Mouse (Mus musculus) limb, embryonic 12.5 days (tissue): ENCODE results near the gene Rps6ka5. TPM values are rescaled to one million over a fixed set of nuclear protein-coding genes. Genes with fewer than 3 reads are reported as not detected.
A peak's percentile ranks its signal among the peaks of the same experiment; 100 is the strongest.

ENCODE experiments used
- ATAC-seq: fragments of 200-750 bp; cut with Nextera tagmentation; 2 replicates; pipeline ENCODE4 v1.8.0; 2017; ENCODE audit warnings: low read depth, moderate TSS enrichment; ENCODE audit not compliant: insufficient number of reproducible peaks, insufficient read depth, low FRiP score, low TSS enrichment
- H3K27ac ChIP-seq: fragments of 300-500 bp; sonication (generic); 2 replicates; pipeline ENCODE4 v1.5.1; 2016; ENCODE audit warnings: mild to moderate bottlenecking, moderate library complexity
- H3K27me3 ChIP-seq: fragments of 300-500 bp; sonication (generic); 2 replicates; pipeline ENCODE4 v1.6.1; 2016; ENCODE audit warnings: mild to moderate bottlenecking, moderate library complexity
- H3K36me3 ChIP-seq: fragments of 300-500 bp; sonication (generic); 2 replicates; pipeline ENCODE4 v1.6.1; 2016; ENCODE audit warnings: mild to moderate bottlenecking, moderate library complexity
- H3K4me1 ChIP-seq: fragments of 300-500 bp; sonication (generic); replicated peaks from 2 replicates; pipeline ENCODE4 v1.6.1; 2016
- H3K4me2 ChIP-seq: fragments of 300-500 bp; sonication (generic); 2 replicates; pipeline ENCODE4 v1.6.1; 2016; ENCODE audit warnings: mild to moderate bottlenecking, moderate library complexity
- H3K4me3 ChIP-seq: fragments of 300-500 bp; sonication (generic); replicated peaks from 2 replicates; pipeline ENCODE4 v1.5.1; 2016; ENCODE audit warnings: mild to moderate bottlenecking
- H3K9ac ChIP-seq: fragments of 300-500 bp; sonication (generic); replicated peaks from 2 replicates; pipeline ENCODE4 v1.6.1; 2016; ENCODE audit warnings: mild to moderate bottlenecking, moderate library complexity
- H3K9me3 ChIP-seq: fragments of 300-500 bp; sonication (generic); 2 replicates; pipeline ENCODE4 v1.6.1; 2016; ENCODE audit warnings: mild to moderate bottlenecking, moderate library complexity
- WGBS: fragments of 180-500 bp; shearing (Covaris S2); methylation state at CpG from one replicate; pipeline ENCODE4 v1.1.7; 2016; 5-methylcytosine and 5-hydroxymethylcytosine counted together
- polyA plus RNA-seq: library from polyadenylated mRNA; unstranded; fragments of >200 nt; fragmentation: Nextera tagmentation; extraction: Ambion mirVana; gene quantifications from 2 replicates; pipeline ENCODE4 v1.2.1, GENCODE M21; 2016

Rps6ka5 gene
- polyA plus RNA-seq, 1 experiment from 2014 or later, result 6.6 TPM

DNA sequence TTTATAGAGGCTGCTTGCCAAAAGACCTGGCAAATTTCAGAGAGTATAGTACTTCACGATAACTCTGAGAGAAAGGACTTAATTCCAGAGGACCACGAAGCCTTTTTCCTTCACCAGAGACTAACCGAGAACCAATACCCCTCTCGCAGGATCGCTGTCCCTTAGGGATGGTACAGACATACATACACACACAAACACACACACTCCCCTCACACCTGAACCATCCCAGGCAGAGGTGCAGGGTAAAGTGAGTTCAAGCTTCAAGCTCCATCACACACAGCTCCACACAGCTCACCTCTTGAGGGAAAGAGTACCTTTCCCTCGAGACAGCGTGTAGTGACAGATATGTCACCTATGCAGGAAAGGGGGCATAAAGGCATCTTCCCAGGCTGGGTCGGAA, 2.6 kb downstream of the Rps6ka5 start:
- Histone ChIP-seq H3K36me3 (no peaks in the 10 kb centered on the region), H3K9me3 (no peaks in the 10 kb centered on the region), H3K4me2 (peak overlapping the region; percentile 87), H3K4me3 (peak overlapping the region; percentile 73), H3K9ac (peak overlapping the region; percentile 77), H3K27me3 (no peaks in the 10 kb centered on the region), H3K4me1 (peaks cover 13% of the 10 kb centered on the region), H3K27ac (peak overlapping the region; percentile 98)
- WGBS, result 3% methylated on average over 8 of the region's 8 CpGs
- ATAC-seq, result no peak

- Histone ChIP-seq H3K27ac (no peak overlapping the region), H3K4me2 (no peak overlapping the region), H3K4me3 (no peak overlapping the region), H3K9me3 (no peaks in the 10 kb centered on the region), H3K4me1 (peaks cover 11% of the 10 kb centered on the region), H3K27me3 (no peaks in the 10 kb centered on the region), H3K9ac (no peak overlapping the region), H3K36me3 (no peaks in the 10 kb centered on the region)
- WGBS, result 58% methylated on average over 3 of the region's 3 CpGs
- no peak for ATAC-seq
These were observed 6.0 kb downstream of the Rps6ka5 start for GRCm38 (mm10) chr12:100720801-100721200.

DNA sequence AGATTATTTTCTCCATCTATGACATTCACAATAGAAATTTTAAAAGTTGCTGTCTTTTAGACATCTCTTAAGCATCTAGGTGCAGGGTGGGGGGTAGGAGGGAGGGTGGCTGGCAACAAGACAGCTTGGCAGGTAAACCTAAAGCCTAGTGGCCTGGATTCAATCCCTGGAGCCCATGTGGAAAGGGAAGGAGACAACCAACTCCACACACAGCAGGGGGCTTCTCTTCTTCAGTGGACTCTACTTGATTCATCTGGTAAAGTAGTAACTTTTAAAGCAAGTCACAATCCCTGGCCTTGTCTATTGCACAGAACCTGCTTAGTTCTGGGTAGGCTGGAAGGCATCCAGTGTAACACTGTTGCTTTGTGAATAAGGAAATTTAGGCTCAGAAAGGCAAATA, 9.3 kb downstream of the Rps6ka5 start:
- no peaks in the 10 kb centered on the region for H3K9me3 ChIP-seq
- no peaks in the 10 kb centered on the region for H3K27me3 ChIP-seq
- no peak overlapping the region for H3K4me3 ChIP-seq
- ATAC-seq, result no peak
- H3K4me1 ChIP-seq, result no peaks in the 10 kb centered on the region
- H3K27ac ChIP-seq, result no peak overlapping the region
- H3K9ac ChIP-seq, result no peak overlapping the region
- no peaks in the 10 kb centered on the region for H3K36me3 ChIP-seq
- H3K4me2 ChIP-seq, result no peak overlapping the region

GRCm38 (mm10) chr12:100716969-100717368, 9.8 kb downstream of the Rps6ka5 start:
- Histone ChIP-seq H3K9ac (no peak overlapping the region), H3K27me3 (no peaks in the 10 kb centered on the region), H3K36me3 (no peaks in the 10 kb centered on the region), H3K9me3 (no peaks in the 10 kb centered on the region), H3K27ac (no peak overlapping the region), H3K4me3 (no peak overlapping the region), H3K4me2 (no peak overlapping the region), H3K4me1 (no peaks in the 10 kb centered on the region)
- ATAC-seq, result no peak
- WGBS, result 83% methylated on average over 4 of the region's 4 CpGs

- Histone ChIP-seq H3K4me2 (no peak overlapping the region), H3K27ac (no peak overlapping the region), H3K4me3 (no peak overlapping the region), H3K36me3 (no peaks in the 10 kb centered on the region), H3K9me3 (no peaks in the 10 kb centered on the region), H3K9ac (no peak overlapping the region), H3K4me1 (no peaks in the 10 kb centered on the region), H3K27me3 (no peaks in the 10 kb centered on the region)
- 72% methylated on average over 5 of the region's 5 CpGs for WGBS
- no peak for ATAC-seq
These were observed 15.0 kb downstream of the Rps6ka5 start for GRCm38 (mm10) chr12:100711819-100712218.

- Histone ChIP-seq H3K4me1 (no peaks in the 10 kb centered on the region), H3K4me2 (no peak overlapping the region), H3K36me3 (no peaks in the 10 kb centered on the region), H3K9me3 (no peaks in the 10 kb centered on the region), H3K4me3 (no peak overlapping the region), H3K27ac (no peak overlapping the region), H3K9ac (no peak overlapping the region), H3K27me3 (no peaks in the 10 kb centered on the region)
- WGBS, result 78% methylated on average over 10 of the region's 10 CpGs
- no peak for ATAC-seq
These were observed 15.6 kb downstream of the Rps6ka5 start for GRCm38 (mm10) chr12:100711116-100711691.

DNA sequence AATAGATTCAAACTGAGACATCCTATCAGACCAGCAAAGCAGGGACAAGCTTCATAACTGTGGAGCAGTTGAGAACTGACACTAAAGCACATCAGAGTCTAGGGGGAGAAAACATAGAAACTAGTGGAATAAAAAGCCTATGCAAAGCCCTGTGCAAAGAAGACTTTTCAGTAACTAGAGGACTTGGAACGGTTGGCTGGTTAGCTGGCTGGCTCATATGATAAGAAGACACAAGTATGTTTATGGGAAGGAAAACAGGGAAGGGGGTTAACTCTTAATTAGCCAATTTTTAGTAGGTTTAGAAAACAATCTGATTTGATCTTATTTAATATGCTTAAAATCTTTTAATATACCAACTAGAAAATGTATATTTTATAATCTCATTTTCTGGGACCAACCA, 16.4 kb downstream of the Rps6ka5 start:
- Histone ChIP-seq H3K4me2 (no peak overlapping the region), H3K36me3 (no peaks in the 10 kb centered on the region), H3K27ac (no peak overlapping the region), H3K9ac (no peak overlapping the region), H3K4me1 (no peaks in the 10 kb centered on the region), H3K9me3 (no peaks in the 10 kb centered on the region), H3K4me3 (no peak overlapping the region), H3K27me3 (no peaks in the 10 kb centered on the region)
- no peak for ATAC-seq
- WGBS, result 63% methylated on average over 1 of the region's 1 CpGs

DNA sequence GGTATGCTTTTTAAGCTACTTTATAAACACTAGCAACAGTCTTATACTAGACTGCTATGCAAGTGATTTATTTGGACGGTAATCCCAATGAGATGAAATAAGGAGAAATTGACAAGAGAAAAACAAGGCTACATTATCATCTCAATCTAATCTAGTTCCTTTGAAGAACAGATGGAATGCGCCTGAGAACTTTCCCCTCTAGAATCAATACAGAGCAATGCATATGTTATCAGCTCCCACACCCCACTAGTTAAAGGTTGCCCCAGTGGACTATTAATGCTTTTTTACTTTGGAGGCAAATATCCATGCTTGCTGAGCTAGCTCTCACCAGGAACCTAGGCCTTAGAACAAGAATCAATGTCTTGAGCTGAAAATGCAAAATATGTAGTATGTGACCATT, 19.5 kb downstream of the Rps6ka5 start:
- no peak for ATAC-seq
- H3K27me3 ChIP-seq, result no peaks in the 10 kb centered on the region
- H3K9me3 ChIP-seq, result no peaks in the 10 kb centered on the region
- no peak overlapping the region for H3K4me3 ChIP-seq
- no peaks in the 10 kb centered on the region for H3K4me1 ChIP-seq
- 89% methylated on average over 2 of the region's 2 CpGs for WGBS
- no peak overlapping the region for H3K27ac ChIP-seq
- H3K4me2 ChIP-seq, result no peak overlapping the region
- H3K36me3 ChIP-seq, result no peaks in the 10 kb centered on the region
- no peak overlapping the region for H3K9ac ChIP-seq

GRCm38 (mm10) chr12:100705057-100705722, 21.6 kb downstream of the Rps6ka5 start:
- Histone ChIP-seq H3K4me3 (no peak overlapping the region), H3K4me2 (no peak overlapping the region), H3K27ac (no peak overlapping the region), H3K4me1 (no peaks in the 10 kb centered on the region), H3K9me3 (no peaks in the 10 kb centered on the region), H3K9ac (no peak overlapping the region), H3K27me3 (no peaks in the 10 kb centered on the region), H3K36me3 (no peaks in the 10 kb centered on the region)
- 81% methylated on average over 5 of the region's 5 CpGs for WGBS
- no peak for ATAC-seq

DNA sequence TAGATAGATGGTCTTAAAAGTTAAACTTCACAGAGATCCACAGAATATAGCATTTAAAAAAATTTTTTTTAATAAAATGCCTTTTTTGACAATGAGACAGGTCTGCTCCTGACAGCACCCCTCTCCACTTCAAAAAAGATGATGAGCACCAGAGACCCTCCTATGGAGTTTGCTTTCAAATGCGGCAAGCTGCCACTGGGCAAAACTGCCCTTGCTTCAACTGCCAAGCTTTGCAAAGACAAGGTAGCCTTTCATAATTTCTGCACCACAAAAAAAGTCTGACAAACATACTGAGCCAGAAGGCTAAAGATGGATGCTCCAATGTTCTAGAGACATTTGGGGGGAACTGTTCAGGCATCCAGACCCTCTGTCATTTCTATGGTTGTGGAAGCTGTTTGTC, 28.8 kb downstream of the Rps6ka5 start:
- Histone ChIP-seq H3K36me3 (no peaks in the 10 kb centered on the region), H3K4me1 (no peaks in the 10 kb centered on the region), H3K4me3 (no peak overlapping the region), H3K9me3 (no peaks in the 10 kb centered on the region), H3K9ac (no peak overlapping the region), H3K27me3 (no peaks in the 10 kb centered on the region), H3K27ac (no peak overlapping the region), H3K4me2 (no peak overlapping the region)
- no peak for ATAC-seq
- WGBS, result 93% methylated on average over 1 of the region's 1 CpGs

- 61% methylated on average over 4 of the region's 4 CpGs for WGBS
- no peak overlapping the region for H3K27ac ChIP-seq
- H3K4me1 ChIP-seq, result peaks cover 4% of the 10 kb centered on the region
- H3K9me3 ChIP-seq, result no peaks in the 10 kb centered on the region
- H3K36me3 ChIP-seq, result no peaks in the 10 kb centered on the region
- H3K4me3 ChIP-seq, result no peak overlapping the region
- no peak for ATAC-seq
- H3K4me2 ChIP-seq, result no peak overlapping the region
- H3K9ac ChIP-seq, result no peak overlapping the region
- no peaks in the 10 kb centered on the region for H3K27me3 ChIP-seq
These were observed 30.2 kb downstream of the Rps6ka5 start for GRCm38 (mm10) chr12:100696621-100697020.

GRCm38 (mm10) chr12:100695252-100695651, 31.5 kb downstream of the Rps6ka5 start:
- no peaks in the 10 kb centered on the region for H3K27me3 ChIP-seq
- H3K9me3 ChIP-seq, result no peaks in the 10 kb centered on the region
- H3K27ac ChIP-seq, result no peak overlapping the region
- H3K36me3 ChIP-seq, result no peaks in the 10 kb centered on the region
- no peak overlapping the region for H3K9ac ChIP-seq
- ATAC-seq, result no peak
- H3K4me2 ChIP-seq, result no peak overlapping the region
- H3K4me3 ChIP-seq, result no peak overlapping the region
- H3K4me1 ChIP-seq, result peaks cover 4% of the 10 kb centered on the region
- WGBS, result 87% methylated on average over 3 of the region's 3 CpGs
